Mouse (Mus musculus) megakaryocyte, embryonic 14.5 days (primary cell): Measurements from ENCODE around the gene Olfr1494.

ENCODE experiments used
- FLI1 ChIP-seq: IDR thresholded peaks from 2 replicates; pipeline ENCODE4 v1.6.1; 2012; ENCODE audit warnings: low read length, inconsistent platforms, mixed read lengths
- GATA1 ChIP-seq: IDR thresholded peaks from 3 replicates; pipeline ENCODE4 v1.6.1; 2012; ENCODE audit warnings: mixed read lengths, low read length, inconsistent platforms, borderline replicate concordance

GRCm38 (mm10) chr19:13696968-13697367, 42.6 kb upstream of the Olfr1494 start, which contains the start of gene Olfr1491:
- TF ChIP-seq GATA1 (no peak), FLI1 (no peak)
